Comparison of ENCODE assay signal across 8 mouse cellular contexts in the genomic region with DNA sequence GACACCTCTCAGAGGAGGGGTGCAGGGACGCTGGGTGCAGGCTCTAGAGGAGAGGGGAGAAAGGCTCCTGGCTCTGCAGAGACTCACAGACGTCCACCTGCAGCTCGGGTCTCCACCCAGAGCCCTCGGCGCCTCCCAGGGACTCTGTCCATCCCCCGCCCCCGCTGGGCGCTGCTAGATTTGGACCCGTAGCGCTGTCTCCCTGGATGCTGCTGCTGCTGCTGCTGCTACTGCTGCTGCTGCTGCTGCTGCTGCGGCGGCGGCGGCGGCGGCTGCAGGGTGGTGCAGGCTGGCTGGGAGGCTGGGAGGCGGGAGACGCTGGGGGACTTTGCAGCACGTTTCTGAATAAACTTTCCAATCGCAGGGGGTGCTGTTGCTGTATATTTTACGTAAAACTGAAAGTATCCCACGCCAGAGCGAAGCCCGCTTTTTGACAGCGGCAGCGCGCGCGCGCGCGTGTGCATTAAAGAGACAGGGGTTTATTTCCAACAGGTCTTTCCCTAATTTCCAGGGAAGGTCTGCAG. TPM values are rescaled to one million over a fixed set of nuclear protein-coding genes. Genes with fewer than 3 reads are reported as not detected.
DNase-seq lines count a peak whose midpoint lies in the region; ATAC-seq and TF ChIP-seq lines count a peak whose summit lies in the region.

No protein-coding gene starts in this region.

- DNase-seq in cerebellum, postnatal 10 days = peak; percentile 63 to 72
- DNase-seq in cerebellum, adult 11 months = no peak
- peak; percentile 84 for DNase-seq in embryo, embryonic 10.5 days (ENCODE audit: low spot score)
- DNase-seq in liver, adult 2 months (ENCODE audit: extremely low read depth, low read depth, low spot score) = no peak
- DNase-seq in monocyte, adult 2 months (ENCODE audit: low read depth in 1 of 2, low spot score in 2 of 2) = peak; percentile 37 to 50
- peak; percentile 85 to 87 for DNase-seq in spleen, postnatal 36 days (ENCODE audit: low spot score in 2 of 2)

- peak; percentile 26 for ATAC-seq in granulocyte monocyte progenitor cell, adult 5-6 weeks (replicated peaks; ENCODE audit: poor library complexity, severe bottlenecking)
- ATAC-seq in kidney, embryonic 14.5 days (ENCODE audit: low FRiP score, low TSS enrichment) = 0 out of 2 replicates have a peak, but pooled peaks have one; percentile 3

- H3K27me3 ChIP-seq in kidney, embryonic 14.5 days (ENCODE audit: control insufficient read depth, insufficient read depth, low read length) = peaks cover 42% of the 10 kb centered on the region
- peaks cover 33% of the 10 kb centered on the region for H3K27me3 ChIP-seq in liver, adult 2 months (ENCODE audit: control insufficient read depth, insufficient read depth, low read length)

- peak overlapping the region; percentile 87 for H3K4me2 ChIP-seq in kidney, embryonic 14.5 days (replicated peaks; ENCODE audit: low read depth, low read length)

- peak overlapping the region; percentile 58 for H3K9ac ChIP-seq in kidney, embryonic 14.5 days (ENCODE audit: low read depth, low read length)
- no peak overlapping the region for H3K9ac ChIP-seq in liver, adult 2 months (ENCODE audit: low read depth, low read length)

- H3K36me3 ChIP-seq in kidney, embryonic 14.5 days (ENCODE audit: control insufficient read depth, insufficient read depth, low read length) = no peaks in the 10 kb centered on the region
- no peaks in the 10 kb centered on the region for H3K36me3 ChIP-seq in liver, adult 2 months (ENCODE audit: control insufficient read depth, insufficient read depth, low read length)

- TF ChIP-seq CTCF in liver, adult 2 months (IDR thresholded peaks at IDR 0.05; ENCODE audit: low read depth, low read length) = no peak

- H3K79me2 ChIP-seq in liver, adult 2 months (ENCODE audit: control insufficient read depth, insufficient read depth, low read length) = no peaks in the 10 kb centered on the region

- no peaks in the 10 kb centered on the region for H3K9me3 ChIP-seq in kidney, embryonic 14.5 days (ENCODE audit: control insufficient read depth, low read length)

- TF ChIP-seq POLR2A in liver, adult 2 months (IDR thresholded peaks at IDR 0.05; ENCODE audit: extremely low read depth, insufficient read depth, low read length) = no peak

- WGBS in kidney, embryonic 14.5 days = under 1% methylated on average over 32 of the region's 32 CpGs
- WGBS in liver, adult 2 months = under 1% methylated on average over 32 of the region's 32 CpGs

- 0 out of 2 replicates have a peak, but pooled peaks cover 13% of the 10 kb centered on the region for H3K4me1 ChIP-seq in kidney, embryonic 14.5 days (ENCODE audit: control insufficient read depth, insufficient read depth, low read length)
- H3K4me1 ChIP-seq in liver, adult 2 months (ENCODE audit: control insufficient read depth, insufficient read depth, low read length) = peaks cover 8% of the 10 kb centered on the region

- H3K4me3 ChIP-seq in kidney, embryonic 14.5 days (ENCODE audit: low read length) = peak overlapping the region; percentile 50
- H3K4me3 ChIP-seq in liver, adult 2 months (ENCODE audit: insufficient read depth, low read depth, low read length) = peak overlapping the region; percentile 59

- no peak overlapping the region for H3K27ac ChIP-seq in kidney, embryonic 14.5 days (ENCODE audit: low read depth, low read length)
- no peak overlapping the region for H3K27ac ChIP-seq in liver, adult 2 months (replicated peaks; ENCODE audit: insufficient read depth, low read depth, low read length)

RNA-seq across cellular contexts. Expression of a gene that starts 1.3 kb away (rescaled TPM):
- total RNA-seq in granulocyte monocyte progenitor cell, adult 5-6 weeks (2014; fragmentation: Nextera tagmentation) = not detected in 2 replicates
- total RNA-seq in granulocyte monocyte progenitor cell, adult 5-6 weeks (2017) = not detected in 2 replicates
- not detected in 2 replicates for polyA plus RNA-seq in kidney, embryonic 14.5 days (2014; fragmentation: Nextera tagmentation; extraction: Ambion mirVana)
- not detected in 2 replicates for total RNA-seq in liver, adult 2 months (2014; rRNA removed)
- polyA plus RNA-seq in liver, adult 2 months (2012; rRNA removed) = not detected in 2 replicates

RNA-seq across cellular contexts. Expression of a gene that starts 1.7 kb away (rescaled TPM):
- 33.7 and 44.4 TPM in 2 replicates for total RNA-seq in granulocyte monocyte progenitor cell, adult 5-6 weeks (2014; fragmentation: Nextera tagmentation)
- total RNA-seq in granulocyte monocyte progenitor cell, adult 5-6 weeks (2017) = 10.0 and 16.0 TPM in 2 replicates
- polyA plus RNA-seq in kidney, embryonic 14.5 days (2014; fragmentation: Nextera tagmentation; extraction: Ambion mirVana) = 2.6 and 2.8 TPM in 2 replicates
- total RNA-seq in liver, adult 2 months (2014; rRNA removed) = 0.09 and 0.27 TPM in 2 replicates
- polyA plus RNA-seq in liver, adult 2 months (2012; rRNA removed) = 0.05 and 0.13 TPM in 2 replicates

Comparison
In these comparisons a context has a peak if more than half of its experiments do, and no peak if none do; other contexts are left out.
1. DNase-seq: peak in cerebellum, postnatal 10 days (2 of 2), embryo, embryonic 10.5 days (single experiment), monocyte, adult 2 months (2 of 2) and spleen, postnatal 36 days (2 of 2); none in cerebellum, adult 11 months (single experiment) and liver, adult 2 months (single experiment).